Mouse (Mus musculus) midbrain, embryonic 11.5 days (tissue): ENCODE results near the gene Dhodh. TPM values are rescaled to one million over a fixed set of nuclear protein-coding genes. Genes with fewer than 3 reads are reported as not detected.

ENCODE experiments used
- ATAC-seq: fragments of 200-750 bp; cut with Nextera tagmentation; 2 replicates; pipeline ENCODE4 v1.8.0; 2017; ENCODE audit warnings: moderate TSS enrichment, moderate library complexity; ENCODE audit not compliant: low FRiP score
- DNase-seq: peaks from one replicate; pipeline ENCODE4 v3.0.0; 2015; ENCODE audit warnings: low spot score; ENCODE audit errors: missing footprints
- H3K27ac ChIP-seq: fragments of 300-500 bp; sonication (generic); 2 replicates; pipeline ENCODE4 v1.5.1; 2014; ENCODE audit warnings: low read depth, low read length
- H3K27me3 ChIP-seq: fragments of 300-500 bp; sonication (generic); 2 replicates; pipeline ENCODE4 v1.6.1; 2014; ENCODE audit warnings: mild to moderate bottlenecking, low read length, moderate library complexity, mixed read lengths; ENCODE audit not compliant: control insufficient read depth, insufficient read depth
- H3K36me3 ChIP-seq: fragments of 300-500 bp; sonication (generic); 2 replicates; pipeline ENCODE4 v1.6.1; 2014; ENCODE audit warnings: mild to moderate bottlenecking, low read length, moderate library complexity, mixed read lengths; ENCODE audit not compliant: control insufficient read depth, insufficient read depth
- H3K4me1 ChIP-seq: fragments of 300-500 bp; sonication (generic); 2 replicates; pipeline ENCODE4 v1.6.1; 2014; ENCODE audit warnings: low read length; ENCODE audit not compliant: control insufficient read depth, insufficient read depth
- H3K4me2 ChIP-seq: fragments of 300-500 bp; sonication (generic); 2 replicates; pipeline ENCODE4 v1.6.1; 2014; ENCODE audit warnings: mild to moderate bottlenecking, moderate library complexity
- H3K4me3 ChIP-seq: fragments of 300-500 bp; sonication (generic); 2 replicates; pipeline ENCODE4 v1.5.1; 2014; ENCODE audit warnings: low read depth, low read length
- H3K9ac ChIP-seq: fragments of 300-500 bp; sonication (generic); 2 replicates; pipeline ENCODE4 v1.6.1; 2014; ENCODE audit warnings: low read length
- H3K9me3 ChIP-seq: fragments of 300-500 bp; sonication (generic); 2 replicates; pipeline ENCODE4 v1.6.1; 2016; ENCODE audit warnings: low read length; ENCODE audit not compliant: control insufficient read depth
- WGBS: fragments of 180-500 bp; shearing (Covaris S2); extraction: QIAGEN DNeasy Blood & Tissue Kit; methylation state at CpG from one replicate; pipeline ENCODE4 v1.1.7; 2014; 5-methylcytosine and 5-hydroxymethylcytosine counted together
- polyA plus RNA-seq: library from polyadenylated mRNA; unstranded; fragments of >200 nt; fragmentation: Nextera tagmentation; extraction: Ambion mirVana; gene quantifications from 2 replicates; pipeline ENCODE4 v1.2.1, GENCODE M21; 2014

The Dhodh gene
- polyA plus RNA-seq, 1 experiment from 2014 or later, result 38.5 TPM

DNA sequence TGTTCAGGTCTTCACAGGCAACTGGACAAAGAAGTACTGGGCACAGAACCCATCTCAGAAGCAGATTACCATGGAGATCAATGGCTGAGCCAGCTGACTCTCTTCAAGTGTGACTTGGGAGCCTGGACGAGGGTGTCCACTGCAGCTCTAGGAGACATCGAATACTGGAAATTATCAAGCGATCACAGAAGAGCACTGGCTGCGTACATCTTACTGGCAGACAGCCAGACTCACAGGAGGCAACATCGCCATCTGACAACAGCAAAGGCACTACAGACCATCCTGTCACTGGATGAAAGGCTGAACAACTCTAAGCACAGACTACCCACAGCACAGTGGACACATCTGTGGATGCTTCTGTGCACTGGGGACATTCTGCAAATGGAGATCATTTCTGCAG lies 16.3 kb downstream of the Dhodh start:
- Histone ChIP-seq H3K4me1 (no peaks in the 10 kb centered on the region), H3K36me3 (no peaks in the 10 kb centered on the region), H3K4me3 (no peak overlapping the region), H3K27me3 (no peaks in the 10 kb centered on the region), H3K27ac (no peak overlapping the region), H3K9me3 (no peaks in the 10 kb centered on the region), H3K9ac (no peak overlapping the region), H3K4me2 (no peak overlapping the region)
- ATAC-seq, result no peak
- WGBS, result 96% methylated on average over 5 of the region's 5 CpGs
- no peak for DNase-seq

DNA sequence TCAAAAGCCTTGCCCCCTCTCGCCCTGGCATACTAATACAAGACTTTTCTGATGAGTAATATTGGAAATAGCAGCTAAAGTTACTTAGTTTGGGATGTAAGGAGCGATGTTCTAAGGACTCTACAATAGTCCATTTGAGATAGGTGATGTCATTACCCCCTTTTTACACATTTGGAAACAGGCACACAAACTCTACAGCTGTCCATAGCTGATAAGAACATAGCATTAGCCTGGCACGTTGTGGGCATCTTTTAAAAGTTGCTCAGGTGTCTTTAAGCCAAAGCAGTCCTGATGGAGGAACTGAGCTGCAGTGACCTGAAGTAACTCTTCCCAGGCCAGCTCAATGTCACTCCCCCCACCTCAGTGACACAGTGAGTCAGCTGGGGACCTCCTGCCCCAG lies 17.1 kb downstream of the Dhodh start:
- ATAC-seq (no peak), DNase-seq (no peak)
- Histone ChIP-seq H3K27me3 (no peaks in the 10 kb centered on the region), H3K27ac (no peak overlapping the region), H3K36me3 (no peaks in the 10 kb centered on the region), H3K9me3 (no peaks in the 10 kb centered on the region), H3K4me3 (no peak overlapping the region), H3K4me1 (no peaks in the 10 kb centered on the region), H3K9ac (no peak overlapping the region), H3K4me2 (no peak overlapping the region)
- 88% methylated on average over 3 of the region's 3 CpGs for WGBS

DNA sequence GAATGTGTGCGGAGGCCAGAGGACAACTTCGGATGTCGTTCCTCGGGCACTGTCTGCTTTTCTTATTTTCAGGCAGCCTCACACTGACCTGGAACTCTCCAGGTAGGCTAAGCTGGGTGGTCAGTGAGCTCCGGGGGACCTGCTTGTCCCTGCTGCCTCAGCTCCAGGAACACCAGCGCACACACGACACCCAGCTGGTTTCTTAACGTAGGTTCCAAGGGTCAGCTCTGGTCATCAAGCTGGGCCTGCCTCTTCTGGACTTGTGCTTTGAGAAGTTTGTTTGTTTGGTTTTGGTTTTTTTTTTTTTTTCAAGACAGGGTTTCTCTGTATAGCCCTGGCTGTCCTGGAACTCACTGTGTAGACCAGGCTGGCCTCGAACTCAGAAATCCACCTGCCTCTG lies 17.6 kb downstream of the Dhodh start:
- no peaks in the 10 kb centered on the region for H3K9me3 ChIP-seq
- H3K27ac ChIP-seq, result no peak overlapping the region
- ATAC-seq, result no peak
- 88% methylated on average over 9 of the region's 9 CpGs for WGBS
- H3K4me1 ChIP-seq, result no peaks in the 10 kb centered on the region
- DNase-seq, result no peak
- H3K27me3 ChIP-seq, result no peaks in the 10 kb centered on the region
- no peak overlapping the region for H3K9ac ChIP-seq
- no peaks in the 10 kb centered on the region for H3K36me3 ChIP-seq
- no peak overlapping the region for H3K4me3 ChIP-seq
- no peak overlapping the region for H3K4me2 ChIP-seq

DNA sequence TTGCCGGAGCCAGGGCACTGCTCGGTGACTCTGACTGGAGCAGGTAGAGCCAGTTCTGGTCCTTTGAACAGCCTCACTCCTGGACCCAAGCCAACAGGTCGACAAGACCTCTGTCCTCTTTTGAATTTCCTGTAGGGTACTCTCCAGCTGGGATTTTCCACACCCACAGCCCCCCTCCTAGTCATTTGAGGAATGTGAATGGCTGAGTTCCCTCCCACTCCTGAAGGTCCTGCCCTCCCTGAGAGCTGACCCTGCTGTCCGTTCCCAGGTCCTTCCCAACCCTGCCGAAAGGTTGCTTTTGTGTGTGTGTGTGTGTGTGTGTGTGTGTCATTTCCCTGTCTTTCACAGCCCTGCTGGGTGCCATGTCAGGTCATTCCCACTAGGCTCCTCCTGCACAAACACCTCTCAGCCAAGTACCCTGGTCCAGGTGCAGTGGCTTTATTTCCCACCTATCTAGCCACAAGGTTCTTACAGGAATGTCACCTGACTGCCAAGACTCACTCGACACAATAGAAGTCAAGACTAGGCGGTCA lies 21.4 kb downstream of the Dhodh start:
- Histone ChIP-seq H3K4me2 (no peak overlapping the region), H3K9me3 (no peaks in the 10 kb centered on the region), H3K27ac (no peak overlapping the region), H3K4me1 (no peaks in the 10 kb centered on the region), H3K27me3 (no peaks in the 10 kb centered on the region), H3K9ac (no peak overlapping the region), H3K36me3 (no peaks in the 10 kb centered on the region), H3K4me3 (no peak overlapping the region)
- 72% methylated on average over 7 of the region's 7 CpGs for WGBS
- no peak for ATAC-seq
- no peak for DNase-seq

DNA sequence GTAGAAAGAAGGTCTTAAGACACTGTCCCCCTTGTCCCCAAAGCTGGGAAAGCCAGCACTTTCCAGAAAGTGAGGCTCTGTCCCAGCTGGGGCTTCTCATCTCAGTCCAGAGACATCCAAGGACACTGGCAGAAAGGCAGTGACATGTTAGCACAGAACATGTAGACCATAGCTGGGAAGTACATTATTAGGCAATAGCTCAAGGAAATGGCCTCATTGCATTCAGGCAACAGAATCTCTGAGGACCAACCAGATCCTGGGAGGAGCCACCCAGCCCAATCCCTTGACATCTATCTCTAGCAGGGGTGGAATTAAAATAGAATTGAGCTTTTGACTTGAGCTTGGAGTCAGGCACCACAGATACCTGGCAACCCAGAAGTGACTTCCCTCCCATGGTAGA lies 22.8 kb downstream of the Dhodh start:
- H3K9me3 ChIP-seq, result no peaks in the 10 kb centered on the region
- DNase-seq, result no peak
- H3K9ac ChIP-seq, result no peak overlapping the region
- H3K36me3 ChIP-seq, result no peaks in the 10 kb centered on the region
- H3K27me3 ChIP-seq, result no peaks in the 10 kb centered on the region
- ATAC-seq, result no peak
- H3K4me2 ChIP-seq, result no peak overlapping the region
- no peak overlapping the region for H3K27ac ChIP-seq
- H3K4me1 ChIP-seq, result no peaks in the 10 kb centered on the region
- no peak overlapping the region for H3K4me3 ChIP-seq

DNA sequence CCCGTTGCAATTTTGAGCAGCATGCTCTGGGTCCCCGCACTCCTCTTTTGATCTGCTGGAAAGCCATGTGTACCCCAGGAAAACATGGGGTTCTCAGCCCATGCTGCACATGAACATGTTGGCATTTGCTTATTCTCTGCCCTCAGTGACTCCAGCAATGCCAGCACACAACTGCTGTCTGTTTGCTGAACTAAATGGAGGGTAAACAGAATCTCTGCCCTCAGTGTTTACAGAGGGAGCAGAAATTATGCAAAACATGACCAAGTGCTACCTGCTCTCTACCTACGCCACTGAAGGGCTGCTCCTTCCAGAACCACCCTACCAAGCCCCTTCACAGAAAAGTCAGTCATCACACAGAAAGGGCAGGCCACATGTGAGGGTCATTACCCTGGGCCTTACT lies 23.6 kb downstream of the Dhodh start:
- Histone ChIP-seq H3K36me3 (no peaks in the 10 kb centered on the region), H3K9ac (no peak overlapping the region), H3K9me3 (no peaks in the 10 kb centered on the region), H3K4me1 (no peaks in the 10 kb centered on the region), H3K4me2 (no peak overlapping the region), H3K27me3 (no peaks in the 10 kb centered on the region), H3K27ac (no peak overlapping the region), H3K4me3 (no peak overlapping the region)
- ATAC-seq (no peak), DNase-seq (no peak)
- 85% methylated on average over 3 of the region's 3 CpGs for WGBS

DNA sequence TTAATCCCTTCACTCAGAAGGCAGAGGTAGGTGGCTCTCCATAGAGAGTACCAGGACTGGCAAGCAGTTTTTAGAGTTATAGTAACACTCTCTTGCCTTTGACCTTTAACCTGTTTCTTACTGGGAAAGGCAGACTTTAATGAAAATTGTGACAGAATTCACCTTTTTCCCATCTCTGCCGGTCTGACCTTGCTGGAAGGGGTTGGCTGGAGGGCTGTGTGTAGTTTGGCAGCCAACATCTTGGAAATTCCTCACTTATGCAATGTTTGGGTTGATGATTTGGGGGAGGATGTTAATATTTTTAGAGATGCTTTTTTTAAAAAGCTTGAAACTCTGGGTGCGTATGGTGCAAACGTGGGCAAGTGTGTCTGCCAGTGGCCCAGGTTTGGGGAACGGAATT lies 24.2 kb downstream of the Dhodh start:
- H3K36me3 ChIP-seq, result no peaks in the 10 kb centered on the region
- WGBS, result 86% methylated on average over 4 of the region's 4 CpGs
- H3K9ac ChIP-seq, result no peak overlapping the region
- H3K27me3 ChIP-seq, result no peaks in the 10 kb centered on the region
- no peak overlapping the region for H3K27ac ChIP-seq
- H3K4me2 ChIP-seq, result no peak overlapping the region
- no peaks in the 10 kb centered on the region for H3K4me1 ChIP-seq
- no peaks in the 10 kb centered on the region for H3K9me3 ChIP-seq
- H3K4me3 ChIP-seq, result no peak overlapping the region
- ATAC-seq, result no peak
- no peak for DNase-seq

DNA sequence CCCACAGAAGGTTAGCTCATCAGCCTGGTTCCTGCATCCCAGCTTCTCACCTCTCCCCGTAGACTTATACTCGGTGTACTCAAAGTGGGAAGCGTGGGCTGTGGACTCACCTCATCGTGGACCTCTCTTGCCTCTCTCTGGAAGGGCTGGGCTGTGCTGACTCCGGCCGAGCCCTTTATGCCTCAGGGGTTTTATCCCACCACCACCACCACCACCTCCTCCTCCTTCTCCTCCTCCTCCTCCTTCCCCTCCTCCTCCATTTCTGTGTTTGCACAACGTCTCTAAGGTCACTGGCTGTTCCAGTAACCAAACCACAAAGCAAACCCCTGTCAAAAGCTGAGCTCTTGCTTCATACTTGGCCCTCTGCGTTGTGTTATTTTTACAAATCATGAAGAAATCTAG lies 29.6 kb downstream of the Dhodh start, which contains the start of gene Hp:
Hp (minus strand) TSS at position 273 of the 402 bp plus-strand sequence.
- Histone ChIP-seq H3K9me3 (no peaks in the 10 kb centered on the region), H3K27ac (no peak within 1 kb of the TSS), H3K27me3 (no peaks in the 10 kb centered on the region), H3K4me2 (no peak within 1 kb of the TSS), H3K4me3 (no peak within 1 kb of the TSS), H3K4me1 (no peaks in the 10 kb centered on the region), H3K9ac (no peak within 1 kb of the TSS), H3K36me3 (no peaks in the 10 kb centered on the region)
- DNase-seq, result no peak
- WGBS, result 74% methylated on average over 8 of the region's 8 CpGs
- no peak for ATAC-seq

DNA sequence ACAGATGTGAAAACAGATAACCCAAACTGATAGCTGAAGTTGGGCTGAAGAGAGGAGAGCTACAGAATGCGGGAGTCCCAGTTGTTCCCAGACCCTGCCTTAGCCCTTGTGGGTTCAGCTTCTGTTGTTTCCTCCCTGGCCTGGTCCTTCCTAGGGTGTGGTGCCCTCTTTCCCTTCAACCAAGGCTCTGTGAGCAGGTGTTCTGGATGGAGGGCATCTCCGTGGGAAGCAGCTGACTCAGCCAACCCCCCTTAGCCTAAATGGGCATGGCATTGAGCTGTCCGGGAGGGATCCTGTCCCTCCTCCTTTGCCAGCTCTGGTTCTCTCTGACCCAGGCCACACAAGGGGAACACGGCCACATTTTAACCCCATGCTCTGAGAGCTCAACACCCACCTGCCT lies 32.2 kb downstream of the Dhodh start:
- WGBS, result 81% methylated on average over 4 of the region's 4 CpGs
- H3K9me3 ChIP-seq, result no peaks in the 10 kb centered on the region
- DNase-seq, result no peak
- no peaks in the 10 kb centered on the region for H3K27me3 ChIP-seq
- ATAC-seq, result no peak
- H3K4me3 ChIP-seq, result no peak overlapping the region
- H3K4me2 ChIP-seq, result no peak overlapping the region
- no peaks in the 10 kb centered on the region for H3K36me3 ChIP-seq
- H3K4me1 ChIP-seq, result no peaks in the 10 kb centered on the region
- H3K9ac ChIP-seq, result no peak overlapping the region
- H3K27ac ChIP-seq, result no peak overlapping the region

DNA sequence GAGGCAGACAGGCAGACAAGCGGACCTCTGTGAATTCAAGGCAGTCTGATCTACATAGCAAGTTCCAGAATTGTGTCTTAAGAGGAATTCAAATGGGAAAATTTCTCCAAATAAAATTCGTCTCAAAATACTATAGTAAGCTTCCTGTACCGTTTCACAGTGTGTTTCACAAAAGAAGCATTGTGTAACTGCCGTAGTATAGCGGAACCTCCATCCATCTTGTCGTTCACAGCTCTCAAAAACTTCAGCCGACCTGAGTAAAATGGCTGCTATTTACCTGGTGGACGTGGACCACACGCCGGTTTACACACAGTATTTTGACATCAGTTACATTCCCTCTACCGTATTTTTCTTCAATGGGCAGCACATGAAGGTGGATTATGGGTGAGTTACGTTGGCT lies 37.3 kb downstream of the Dhodh start:
- no peak overlapping the region for H3K4me3 ChIP-seq
- DNase-seq (no peak), ATAC-seq (no peak)
- no peaks in the 10 kb centered on the region for H3K9me3 ChIP-seq
- no peaks in the 10 kb centered on the region for H3K27me3 ChIP-seq
- no peak overlapping the region for H3K27ac ChIP-seq
- peaks cover 7% of the 10 kb centered on the region for H3K4me1 ChIP-seq
- WGBS, result 95% methylated on average over 12 of the region's 12 CpGs
- no peak overlapping the region for H3K9ac ChIP-seq
- no peaks in the 10 kb centered on the region for H3K36me3 ChIP-seq
- H3K4me2 ChIP-seq, result no peak overlapping the region
